Mouse (Mus musculus): ENCODE results near the gene Tbx21.

DNA sequence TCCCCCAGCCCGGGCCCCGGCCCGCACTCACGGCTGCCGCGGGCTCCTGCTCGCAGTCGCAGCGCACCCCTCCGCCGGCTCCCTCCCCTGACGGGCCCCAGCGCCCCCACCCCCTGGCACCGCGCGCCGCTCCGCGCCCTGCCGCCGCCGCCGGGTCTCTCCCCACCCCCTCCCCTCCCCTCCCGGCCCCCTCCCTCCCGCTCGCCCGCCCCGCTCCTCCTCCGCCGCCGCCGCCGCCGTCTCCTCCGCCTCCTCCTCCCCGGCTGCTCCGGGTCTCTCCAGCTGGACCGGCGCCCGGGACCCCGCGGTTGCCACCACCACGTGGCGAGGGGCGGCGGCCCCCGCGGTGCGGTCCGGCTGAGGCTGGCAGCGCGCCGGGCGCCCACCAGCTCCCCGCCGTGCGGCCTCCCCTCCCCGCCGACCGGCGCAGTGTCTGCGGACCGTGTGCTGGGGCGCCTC lies 36.2 kb upstream of the Tbx21 start, which contains the start of gene Tbkbp1:
- TF ChIP-seq CTCF (IDR thresholded peaks at IDR 0.05; ENCODE audit: low read depth, low read length) (no peak), EP300 (IDR thresholded peaks at IDR 0.05; ENCODE audit: insufficient read depth, low read depth, low read length) (no peak), POLR2A (IDR thresholded peaks at IDR 0.05; ENCODE audit: insufficient read depth, low read length) (no peak)
